Mouse (Mus musculus) neural tube, embryonic 11.5 days (tissue): ENCODE measurements around the gene Asnsd1. TPM values are rescaled to one million over a fixed set of nuclear protein-coding genes. Genes with fewer than 3 reads are reported as not detected.

Experiments used
- ATAC-seq: fragments of 200-750 bp; cut with Nextera tagmentation; 2 replicates; pipeline ENCODE4 v1.8.0; 2017; ENCODE audit warnings: moderate number of reproducible peaks, mild to moderate bottlenecking, moderate TSS enrichment, moderate library complexity; ENCODE audit not compliant: insufficient read depth, low FRiP score, low TSS enrichment
- DNase-seq: peaks from one replicate; pipeline ENCODE4 v3.0.0-alpha.2; 2015; ENCODE audit warnings: low spot score
- H3K27ac ChIP-seq: fragments of 300-500 bp; sonication (generic); 2 replicates; pipeline ENCODE4 v1.5.1; 2014; ENCODE audit warnings: low read depth, mild to moderate bottlenecking, low read length
- H3K27me3 ChIP-seq: fragments of 300-500 bp; sonication (generic); 2 replicates; pipeline ENCODE4 v1.6.1; 2014; ENCODE audit warnings: mild to moderate bottlenecking, low read length, mixed read lengths; ENCODE audit not compliant: control insufficient read depth, insufficient read depth
- H3K36me3 ChIP-seq: fragments of 300-500 bp; sonication (generic); 2 replicates; pipeline ENCODE4 v1.6.1; 2014; ENCODE audit warnings: mild to moderate bottlenecking, low read length, moderate library complexity, mixed read lengths; ENCODE audit not compliant: control insufficient read depth, insufficient read depth
- H3K4me1 ChIP-seq: fragments of 300-500 bp; sonication (generic); 2 replicates; pipeline ENCODE4 v1.6.1; 2014; ENCODE audit warnings: low read length, mixed read lengths; ENCODE audit not compliant: control insufficient read depth, insufficient read depth
- H3K4me2 ChIP-seq: fragments of 300-500 bp; sonication (generic); 2 replicates; pipeline ENCODE4 v1.6.1; 2014; ENCODE audit warnings: low read depth, mild to moderate bottlenecking, moderate library complexity
- H3K4me3 ChIP-seq: fragments of 300-500 bp; sonication (generic); 2 replicates; pipeline ENCODE4 v1.5.1; 2014; ENCODE audit warnings: low read depth, low read length
- H3K9ac ChIP-seq: fragments of 300-500 bp; sonication (generic); 2 replicates; pipeline ENCODE4 v1.6.1; 2014; ENCODE audit warnings: mild to moderate bottlenecking, low read length
- H3K9me3 ChIP-seq: fragments of 300-500 bp; sonication (generic); 2 replicates; pipeline ENCODE4 v1.6.1; 2016; ENCODE audit warnings: low read length; ENCODE audit not compliant: control insufficient read depth
- WGBS: fragments of 180-500 bp; shearing (Covaris S2); extraction: QIAGEN DNeasy Blood & Tissue Kit; methylation state at CpG from one replicate; pipeline ENCODE4 v1.1.7; 2014; 5-methylcytosine and 5-hydroxymethylcytosine counted together
- polyA plus RNA-seq: library from polyadenylated mRNA; unstranded; fragments of >200 nt; fragmentation: Nextera tagmentation; extraction: Ambion mirVana; gene quantifications from 2 replicates; pipeline ENCODE4 v1.2.1, GENCODE M21; 2014

Gene Asnsd1
- polyA plus RNA-seq, 1 experiment from 2014 or later, result 96.9 TPM

- no peaks in the 10 kb centered on the region for H3K9me3 ChIP-seq
- no peaks in the 10 kb centered on the region for H3K36me3 ChIP-seq
- H3K27me3 ChIP-seq, result no peaks in the 10 kb centered on the region
- H3K4me2 ChIP-seq, result no peak overlapping the region
- H3K9ac ChIP-seq, result no peak overlapping the region
- no peak overlapping the region for H3K27ac ChIP-seq
- 90% methylated on average over 4 of the region's 4 CpGs for WGBS
- DNase-seq, result no peak
- H3K4me3 ChIP-seq, result no peak overlapping the region
- H3K4me1 ChIP-seq, result 0 out of 2 replicates have a peak, but pooled peaks cover 3% of the 10 kb centered on the region
- no peak for ATAC-seq
Measured at GRCm38 (mm10) chr1:53300506-53300905, 52.0 kb downstream of the Asnsd1 start.

GRCm38 (mm10) chr1:53296581-53297383, 55.8 kb downstream of the Asnsd1 start, which contains the start of the genes Pms1, Ormdl1 and Gm28778:
Pms1 (minus strand) TSS chr1:53297018.
Ormdl1 (plus strand) TSS chr1:53297095.
Gm28778 (plus strand) TSS chr1:53297111.
- H3K4me3 ChIP-seq, result peak within 1 kb of the TSS; percentile 84
- ATAC-seq (peak; percentile 100), DNase-seq (peak; percentile 96)
- H3K27me3 ChIP-seq, result no peaks in the 10 kb centered on the region
- H3K9ac ChIP-seq, result peak within 1 kb of the TSS; percentile 86
- H3K4me2 ChIP-seq, result peak within 1 kb of the TSS; percentile 47
- no peaks in the 10 kb centered on the region; the same call in 1 of the 2 replicates for H3K36me3 ChIP-seq
- under 1% methylated on average over 56 of the region's 66 CpGs for WGBS
- peak within 1 kb of the TSS; percentile 79 for H3K27ac ChIP-seq
- H3K9me3 ChIP-seq, result no peaks in the 10 kb centered on the region
- H3K4me1 ChIP-seq, result 0 out of 2 replicates have a peak, but pooled peaks cover 3% of the 10 kb centered on the region

Other genes starting within 250 kb of the Asnsd1 start
- gene 1700019A02Rik, start 165.1 kb downstream of the Asnsd1 start, polyA plus RNA-seq, result not detected in 2 replicates
- 18.6 and 21.5 TPM in 2 replicates for gene Pms1, start 55.7 kb downstream of the Asnsd1 start, polyA plus RNA-seq
- gene Ormdl1, start 55.7 kb downstream of the Asnsd1 start, polyA plus RNA-seq, result 83.7 and 87.4 TPM in 2 replicates
- not detected in 2 replicates for gene Gm28778, start 55.6 kb downstream of the Asnsd1 start, polyA plus RNA-seq
- 26.8 and 30.1 TPM in 2 replicates for gene Osgepl1, start 39.1 kb downstream of the Asnsd1 start, polyA plus RNA-seq
- gene Asdurf, start 133 bp downstream of the Asnsd1 start, polyA plus RNA-seq, result 3.3 and 17.9 TPM in 2 replicates
- 0.68 and 0.96 TPM in 2 replicates for gene Gm28551, start 85 bp downstream of the Asnsd1 start, polyA plus RNA-seq